Mouse (Mus musculus): ENCODE data around the gene Naa80. TPM values are rescaled to one million over a fixed set of nuclear protein-coding genes. Genes with fewer than 3 reads are reported as not detected.

Naa80 gene
- polyA plus RNA-seq, 1 experiment = not detected

- H3K4me3 ChIP-seq (ENCODE audit: insufficient read depth, low read depth, low read length) = peak overlapping the region; percentile 48
- TF ChIP-seq POLR2A (IDR thresholded peaks at IDR 0.05; ENCODE audit: insufficient read depth, low read depth, low read length) (peak; percentile 76), CTCF (IDR thresholded peaks at IDR 0.05; ENCODE audit: insufficient read depth, low read depth, low read length) (peak; percentile 97)
- peak overlapping the region; percentile 97 for H3K27ac ChIP-seq (ENCODE audit: insufficient read depth, low read depth, low read length)
- WGBS = under 1% methylated on average over 48 of the region's 48 CpGs
- peaks cover 15% of the 10 kb centered on the region for H3K4me1 ChIP-seq (ENCODE audit: control insufficient read depth, insufficient read depth, low read length)
These were observed 33.7 kb downstream of the Naa80 start for GRCm38 (mm10) chr9:107612191-107612944.

- Histone ChIP-seq H3K4me1 (ENCODE audit: control insufficient read depth, insufficient read depth, low read length) (peaks cover 15% of the 10 kb centered on the region), H3K4me3 (ENCODE audit: insufficient read depth, low read depth, low read length) (peak overlapping the region; percentile 38), H3K27ac (ENCODE audit: insufficient read depth, low read depth, low read length) (peak overlapping the region; percentile 76)
- WGBS = 5% methylated on average over 12 of the region's 12 CpGs
- no peak for TF ChIP-seq POLR2A (IDR thresholded peaks at IDR 0.05; ENCODE audit: insufficient read depth, low read depth, low read length)
- no peak; the same call in 1 of the 2 replicates for TF ChIP-seq CTCF (IDR thresholded peaks at IDR 0.05; ENCODE audit: insufficient read depth, low read depth, low read length)
These were observed 34.4 kb downstream of the Naa80 start for GRCm38 (mm10) chr9:107612945-107613569.

- WGBS = 76% methylated on average over 4 of the region's 4 CpGs
- no peak overlapping the region for H3K27ac ChIP-seq (ENCODE audit: insufficient read depth, low read depth, low read length)
These were observed 36.3 kb downstream of the Naa80 start for GRCm38 (mm10) chr9:107615035-107615434.

DNA sequence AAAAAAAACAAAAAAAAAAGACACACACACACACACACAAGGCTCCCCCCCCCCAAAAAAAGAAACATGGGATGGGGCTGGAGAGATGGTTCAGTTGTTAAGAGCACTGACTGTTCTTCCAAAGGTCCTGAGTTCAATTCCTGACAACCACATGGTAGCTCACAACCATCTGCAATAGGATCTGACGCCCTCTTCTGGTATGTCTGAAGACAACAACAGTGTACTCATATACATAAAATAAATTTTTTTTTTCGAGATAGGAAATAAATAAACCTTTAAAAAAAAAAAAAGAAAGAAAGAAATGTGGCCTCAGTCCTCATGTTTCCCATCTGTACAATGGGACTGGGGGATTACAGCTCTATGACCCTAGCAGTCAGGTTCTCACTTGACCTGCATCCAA, 38.8 kb downstream of the Naa80 start:
- no peak overlapping the region for H3K27ac ChIP-seq (ENCODE audit: insufficient read depth, low read depth, low read length)

More at GRCm38 (mm10) chr9:107615035-107615434, 36.3 kb downstream of the Naa80 start:
- Histone ChIP-seq H3K4me3 (ENCODE audit: insufficient read depth, low read depth, low read length) (no peak overlapping the region), H3K4me1 (ENCODE audit: control insufficient read depth, insufficient read depth, low read length) (peaks cover 26% of the 10 kb centered on the region)
- TF ChIP-seq POLR2A (IDR thresholded peaks at IDR 0.05; ENCODE audit: insufficient read depth, low read depth, low read length) (no peak), CTCF (IDR thresholded peaks at IDR 0.05; ENCODE audit: insufficient read depth, low read depth, low read length) (no peak)

GRCm38 (mm10) chr9:107618098-107618497, 39.4 kb downstream of the Naa80 start:
- Histone ChIP-seq H3K4me3 (ENCODE audit: insufficient read depth, low read depth, low read length) (no peak overlapping the region), H3K4me1 (ENCODE audit: control insufficient read depth, insufficient read depth, low read length) (peaks cover 12% of the 10 kb centered on the region; the same call in 1 of the 2 replicates), H3K27ac (ENCODE audit: insufficient read depth, low read depth, low read length) (peak overlapping the region; percentile 27; the same call in 1 of the 2 replicates)
- no peak for TF ChIP-seq POLR2A (IDR thresholded peaks at IDR 0.05; ENCODE audit: insufficient read depth, low read depth, low read length)
- TF ChIP-seq CTCF (IDR thresholded peaks at IDR 0.05; ENCODE audit: insufficient read depth, low read depth, low read length) = no peak
- 79% methylated on average over 6 of the region's 6 CpGs for WGBS

More for the DNA sequence above, 38.8 kb downstream of the Naa80 start:
- H3K4me1 ChIP-seq (ENCODE audit: control insufficient read depth, insufficient read depth, low read length) = peaks cover 14% of the 10 kb centered on the region; the same call in 1 of the 2 replicates
- H3K4me3 ChIP-seq (ENCODE audit: insufficient read depth, low read depth, low read length) = no peak overlapping the region
- TF ChIP-seq POLR2A (IDR thresholded peaks at IDR 0.05; ENCODE audit: insufficient read depth, low read depth, low read length) (no peak), CTCF (IDR thresholded peaks at IDR 0.05; ENCODE audit: insufficient read depth, low read depth, low read length) (no peak)
- WGBS = 75% methylated on average over 2 of the region's 2 CpGs

DNA sequence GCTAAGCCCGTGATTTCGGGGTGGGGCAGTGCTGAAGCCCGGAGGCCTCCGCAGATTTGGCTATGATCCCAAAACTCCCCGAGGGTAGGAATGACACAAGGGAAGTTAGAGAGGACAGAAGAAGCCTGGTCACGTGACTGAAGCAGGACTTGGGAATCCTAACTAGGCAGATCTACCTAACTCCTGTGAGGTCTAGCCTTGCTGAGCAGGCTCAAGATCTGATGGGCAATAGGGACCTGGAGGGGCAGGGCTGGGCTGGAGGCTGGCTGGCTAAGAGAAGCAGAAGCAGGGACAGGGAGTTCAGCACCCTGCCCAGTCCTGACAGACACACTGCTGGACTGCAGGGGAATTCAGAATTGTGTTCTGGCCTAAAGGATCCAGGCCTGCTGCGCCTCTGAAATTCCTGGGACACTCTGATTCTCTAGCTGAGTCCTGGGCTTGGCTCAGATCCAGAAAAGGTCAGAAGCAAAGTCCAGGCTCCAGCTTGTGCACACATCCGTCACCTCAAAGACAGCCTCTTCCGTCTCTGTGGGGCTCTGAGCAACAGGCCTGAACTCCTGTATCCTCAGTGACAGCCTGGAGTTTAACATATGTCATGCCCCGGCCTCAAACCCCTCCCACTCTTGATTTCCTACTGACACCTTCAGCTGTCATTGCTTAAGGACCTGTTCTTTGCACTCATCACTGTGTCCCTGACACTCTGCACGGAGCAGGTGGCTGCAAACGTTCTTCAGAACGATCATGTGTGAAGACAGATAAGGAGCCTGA, 40.3 kb downstream of the Naa80 start:
- Histone ChIP-seq H3K4me1 (ENCODE audit: control insufficient read depth, insufficient read depth, low read length) (peaks cover 12% of the 10 kb centered on the region; the same call in 1 of the 2 replicates), H3K4me3 (ENCODE audit: insufficient read depth, low read depth, low read length) (no peak overlapping the region), H3K27ac (ENCODE audit: insufficient read depth, low read depth, low read length) (peak overlapping the region; percentile 41; the same call in 1 of the 2 replicates)
- TF ChIP-seq POLR2A (IDR thresholded peaks at IDR 0.05; ENCODE audit: insufficient read depth, low read depth, low read length) (no peak), CTCF (IDR thresholded peaks at IDR 0.05; ENCODE audit: insufficient read depth, low read depth, low read length) (no peak)
- 43% methylated on average over 13 of the region's 13 CpGs for WGBS

- TF ChIP-seq POLR2A (IDR thresholded peaks at IDR 0.05; ENCODE audit: insufficient read depth, low read depth, low read length) (no peak), CTCF (IDR thresholded peaks at IDR 0.05; ENCODE audit: insufficient read depth, low read depth, low read length) (no peak)
- WGBS = 66% methylated on average over 13 of the region's 13 CpGs
- Histone ChIP-seq H3K27ac (ENCODE audit: insufficient read depth, low read depth, low read length) (no peak overlapping the region), H3K4me1 (ENCODE audit: control insufficient read depth, insufficient read depth, low read length) (peaks cover 17% of the 10 kb centered on the region), H3K4me3 (ENCODE audit: insufficient read depth, low read depth, low read length) (no peak overlapping the region)
These were observed 40.8 kb downstream of the Naa80 start for GRCm38 (mm10) chr9:107619546-107619879.

DNA sequence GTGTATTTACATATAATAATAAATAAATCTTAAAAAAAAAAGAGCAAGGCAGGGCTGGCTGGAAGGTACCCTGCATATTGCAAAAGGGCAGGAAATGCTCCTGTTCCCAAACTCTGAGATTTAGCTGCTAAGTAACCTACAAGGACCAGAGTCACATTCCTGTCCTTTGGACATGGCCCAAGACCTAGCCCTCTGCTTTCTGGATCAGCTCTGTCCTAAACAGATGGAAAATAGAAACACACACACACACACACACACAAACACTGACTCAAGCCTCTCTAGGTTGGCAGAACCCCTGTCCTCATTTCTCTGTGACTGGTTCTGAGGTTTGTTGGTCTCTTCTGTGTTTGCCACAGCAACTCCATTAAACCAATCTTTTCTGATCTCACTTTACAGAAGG, 42.3 kb downstream of the Naa80 start:
- H3K4me1 ChIP-seq (ENCODE audit: control insufficient read depth, insufficient read depth, low read length) = peaks cover 26% of the 10 kb centered on the region
- H3K27ac ChIP-seq (ENCODE audit: insufficient read depth, low read depth, low read length) = no peak overlapping the region
- TF ChIP-seq POLR2A (IDR thresholded peaks at IDR 0.05; ENCODE audit: insufficient read depth, low read depth, low read length) = no peak
- TF ChIP-seq CTCF (IDR thresholded peaks at IDR 0.05; ENCODE audit: insufficient read depth, low read depth, low read length) = no peak
- H3K4me3 ChIP-seq (ENCODE audit: insufficient read depth, low read depth, low read length) = no peak overlapping the region

All from olfactory bulb, adult 2 months (tissue).